Mouse (Mus musculus) cerebellum, postnatal 36 days (tissue): ENCODE measurements around the gene Usp43.

Source experiments
- DNase-seq, 2 experiments: peaks; one replicate each; pipeline ENCODE4 v3.0.0; 2021 to 2022; ENCODE audit warnings: mixed read lengths in 2 of 2

The Usp43 gene

GRCm38 (mm10) chr11:67806832-67807597, 114.9 kb downstream of the Usp43 start:
- no peak for DNase-seq

- DNase-seq: no peak
Measured at GRCm38 (mm10) chr11:67805538-67805937, 116.4 kb downstream of the Usp43 start.
